Mouse (Mus musculus) ES-E14 (cell line): ENCODE measurements around the gene Tnfaip1. TPM values are rescaled to one million over a fixed set of nuclear protein-coding genes. Genes with fewer than 3 reads are reported as not detected.

Source experiments
- DNase-seq: peaks from one replicate; pipeline ENCODE4 v3.0.0-alpha.2; 2013; ENCODE audit warnings: low read depth, low spot score
- H3K27ac ChIP-seq: 2 replicates; pipeline ENCODE4 v1.5.1; 2012; ENCODE audit warnings: low read depth, mild to moderate bottlenecking, low read length, moderate library complexity, mixed read lengths; ENCODE audit not compliant: poor library complexity, insufficient read depth, severe bottlenecking
- H3K36me3 ChIP-seq: 2 replicates; pipeline ENCODE4 v1.6.1; 2012; ENCODE audit warnings: mild to moderate bottlenecking, low read length, moderate library complexity, mixed read lengths; ENCODE audit not compliant: control insufficient read depth, poor library complexity, insufficient read depth, severe bottlenecking
- H3K4me1 ChIP-seq, 2 experiments: fragments of 150-350 bp in 1 of 2; sonication (generic) in 1 of 2; 2 replicates each; pipeline ENCODE4 v1.6.1; 2012; ENCODE audit warnings: low read length in 2 of 2, mild to moderate bottlenecking in 1 of 2, mixed read lengths in 1 of 2; ENCODE audit not compliant: control insufficient read depth in 2 of 2, insufficient read depth in 2 of 2, poor library complexity in 1 of 2
- H3K4me3 ChIP-seq, 2 experiments: fragments of 150-350 bp in 1 of 2; sonication (generic) in 1 of 2; 2 replicates each; pipeline ENCODE4 v1.5.1; 2012; ENCODE audit warnings: low read length in 2 of 2, low read depth in 1 of 2, mild to moderate bottlenecking in 1 of 2, mixed read lengths in 1 of 2; ENCODE audit not compliant: insufficient read depth in 1 of 2, poor library complexity in 1 of 2, severe bottlenecking in 1 of 2
- H3K9ac ChIP-seq: 2 replicates; pipeline ENCODE4 v1.6.1; 2012; ENCODE audit warnings: low read depth, mild to moderate bottlenecking, low read length, mixed read lengths; ENCODE audit not compliant: poor library complexity, insufficient read depth, severe bottlenecking
- H3K9me3 ChIP-seq: fragments of 150-350 bp; sonication (generic); 2 replicates; pipeline ENCODE4 v1.6.1; 2012; ENCODE audit warnings: low read depth, mild to moderate bottlenecking, low read length; ENCODE audit not compliant: control insufficient read depth, insufficient read depth
- CHD2 ChIP-seq: IDR thresholded peaks from 2 replicates; pipeline ENCODE4 v1.6.1; 2014; ENCODE audit warnings: mild to moderate bottlenecking, low read depth, low read length, inconsistent platforms
- HCFC1 ChIP-seq: IDR thresholded peaks from 2 replicates; pipeline ENCODE4 v1.6.1; 2012; ENCODE audit warnings: low read length, inconsistent platforms, borderline replicate concordance; ENCODE audit not compliant: insufficient read depth
- MAFK ChIP-seq: IDR thresholded peaks from 2 replicates; pipeline ENCODE4 v1.6.1; 2014; ENCODE audit warnings: mild to moderate bottlenecking, low read depth, low read length, inconsistent platforms; ENCODE audit not compliant: insufficient read depth
- ZC3H11A ChIP-seq: IDR thresholded peaks from 2 replicates; pipeline ENCODE4 v1.6.1; 2012; ENCODE audit warnings: low read depth, mild to moderate bottlenecking, inconsistent platforms, low read length, borderline replicate concordance
- ZNF384 ChIP-seq: IDR thresholded peaks from 2 replicates; pipeline ENCODE4 v1.6.1; 2012; ENCODE audit warnings: low read depth, low read length, inconsistent platforms
- in situ Hi-C, 2 experiments: fragments of 600-800 bp; cut with MboI; formaldehyde crosslinking; loops; one replicate each; pipeline ENCODE4 v1.15.1; 2025; ENCODE audit warnings: low sequenced_read_pairs in 2 of 2, inconsistent platforms in 1 of 2; ENCODE audit not compliant: unreplicated experiment in 2 of 2
- total RNA-seq: library from RNA; depleted of rRNA; stranded (reverse); fragments of 300-350 nt; gene quantifications from 2 replicates; pipeline ENCODE4 v1.2.3, GENCODE M21; 2012

Tnfaip1 gene
- total RNA-seq, 1 experiment, result 28.3 TPM

GRCm38 (mm10) chr11:78524838-78525237 is 11.3 kb downstream of the Tnfaip1 start:
- Histone ChIP-seq H3K9ac (no peak overlapping the region), H3K9me3 (no peaks in the 10 kb centered on the region), H3K36me3 (peaks cover 75% of the 10 kb centered on the region), H3K4me3 (no peak overlapping the region), H3K4me1 (no peaks in the 10 kb centered on the region), H3K27ac (no peak overlapping the region)
- in situ Hi-C loops, result no loop called here
- TF ChIP-seq ZC3H11A (no peak), HCFC1 (no peak), CHD2 (no peak), ZNF384 (no peak), MAFK (no peak)
- no peak for DNase-seq

GRCm38 (mm10) chr11:78523241-78523955 is 12.7 kb downstream of the Tnfaip1 start:
- Histone ChIP-seq H3K9ac (no peak overlapping the region), H3K4me3 (no peak overlapping the region), H3K4me1 (peaks cover 0 to 2% of the 10 kb centered on the region in 2 experiments; a peak in 1 of 4 replicates), H3K36me3 (peaks cover 79% of the 10 kb centered on the region), H3K9me3 (no peaks in the 10 kb centered on the region), H3K27ac (no peak overlapping the region)
- in situ Hi-C loops, result no loop called here
- no peak for DNase-seq
- TF ChIP-seq CHD2 (no peak), ZNF384 (no peak), MAFK (no peak), HCFC1 (no peak), ZC3H11A (no peak)

DNA sequence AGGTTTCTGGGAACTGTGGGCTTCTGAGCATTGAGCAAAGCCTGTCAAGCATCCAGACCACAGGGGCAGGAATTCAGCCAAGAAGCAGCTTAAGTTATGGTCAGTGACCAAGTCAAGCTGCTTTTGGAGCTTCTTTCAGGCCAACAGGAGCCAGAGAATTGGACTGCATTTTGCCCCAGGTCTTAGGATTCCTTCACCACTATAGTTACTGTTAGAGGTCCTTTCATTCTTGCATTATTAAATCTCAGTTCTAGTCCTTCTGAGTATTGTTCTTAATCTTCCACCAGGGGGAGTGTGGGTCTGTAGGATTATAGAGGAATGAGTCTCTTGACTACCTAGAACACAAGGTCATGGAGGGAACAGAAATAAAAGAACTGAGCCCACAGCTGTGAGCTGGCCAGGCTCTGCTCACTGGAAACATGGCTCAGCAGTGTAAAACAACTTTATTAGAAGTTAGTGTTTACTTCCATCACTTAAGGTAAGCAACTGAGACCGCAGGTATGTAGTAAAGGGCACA is 13.6 kb downstream of the Tnfaip1 start:
- Histone ChIP-seq H3K9me3 (no peaks in the 10 kb centered on the region), H3K9ac (no peak overlapping the region), H3K27ac (no peak overlapping the region), H3K36me3 (peaks cover 80% of the 10 kb centered on the region), H3K4me1 (peaks cover 0 to 2% of the 10 kb centered on the region in 2 experiments; a peak in 1 of 4 replicates), H3K4me3 (no peak overlapping the region)
- TF ChIP-seq CHD2 (no peak), HCFC1 (no peak), MAFK (no peak), ZC3H11A (no peak), ZNF384 (no peak)
- no peak for DNase-seq
- in situ Hi-C loops, result no loop called here

DNA sequence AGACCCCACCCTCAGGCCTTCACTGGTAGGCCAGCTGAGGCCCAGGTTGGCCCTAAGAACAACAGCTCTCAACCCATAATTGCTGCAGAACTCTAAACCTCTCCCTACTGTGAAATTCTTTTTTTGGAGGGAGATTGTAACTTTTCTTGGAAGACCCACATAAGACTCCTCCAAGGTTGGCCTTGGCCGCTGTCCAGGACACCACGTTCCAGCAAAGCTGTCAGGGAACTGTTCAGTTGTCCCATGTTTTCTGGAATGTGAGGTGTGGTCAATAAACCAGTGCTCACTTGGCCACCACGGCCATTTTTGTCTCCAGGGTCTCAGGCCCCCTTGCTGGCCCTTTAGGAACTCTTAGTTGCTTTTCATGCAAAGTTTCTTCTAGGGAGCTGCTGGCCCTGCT is 14.3 kb downstream of the Tnfaip1 start:
- in situ Hi-C loops, result no loop called here
- Histone ChIP-seq H3K4me3 (no peak overlapping the region), H3K9me3 (no peaks in the 10 kb centered on the region), H3K27ac (no peak overlapping the region), H3K9ac (no peak overlapping the region), H3K36me3 (peaks cover 76% of the 10 kb centered on the region), H3K4me1 (peaks cover 0 to 2% of the 10 kb centered on the region in 2 experiments; a peak in 1 of 4 replicates)
- TF ChIP-seq MAFK, result no peak
- no peak for TF ChIP-seq CHD2
- no peak for TF ChIP-seq ZC3H11A
- no peak for TF ChIP-seq HCFC1
- no peak for TF ChIP-seq ZNF384
- no peak for DNase-seq
